Mouse (Mus musculus) adrenal gland (tissue): ENCODE measurements at regions not wholly inside any gene's neighbourhood (a gene's known extent, or its start where the extent isn't known, plus 50 kb on each side); places are given as distances from the start of the nearest gene placed in this dataset.
"Not testable (repeated sequence)": the region's sequence is repeated elsewhere in the genome, so short reads cannot be mapped to it uniquely, and the experiment has no call there.

ENCODE experiments used
- intact Hi-C: fragments of 180-260 bp; cut with DNase I; formaldehyde crosslinking; loops from one replicate; pipeline ENCODE4 v1.15.1; 2025

- intact Hi-C loops: no loop called here
Observed at GRCm38 (mm10) chr10:111626009-111626408, 119.9 kb downstream of the Phlda1 start.

GRCm38 (mm10) chr10:111636283-111636682, 130.2 kb downstream of the Phlda1 start:
- intact Hi-C loops: no loop called here

GRCm38 (mm10) chr10:111637084-111637735, 131.1 kb downstream of the Phlda1 start:
- intact Hi-C loops: no loop called here

- intact Hi-C loops: no loop called here
Observed at GRCm38 (mm10) chr10:111639866-111640265, 133.8 kb downstream of the Phlda1 start.

GRCm38 (mm10) chr10:111642683-111643082, 136.6 kb downstream of the Phlda1 start:
- intact Hi-C loops: no loop called here

GRCm38 (mm10) chr10:111653773-111654172, 147.7 kb downstream of the Phlda1 start:
- intact Hi-C loops: not testable (repeated sequence)

GRCm38 (mm10) chr10:111654364-111655226, 148.5 kb downstream of the Phlda1 start:
- intact Hi-C loops: no loop called here

GRCm38 (mm10) chr10:111658828-111659227, 152.7 kb downstream of the Phlda1 start:
- intact Hi-C loops: no loop called here

- intact Hi-C loops: no loop called here
Observed at GRCm38 (mm10) chr10:111662665-111663064, 156.6 kb downstream of the Phlda1 start.

GRCm38 (mm10) chr10:111665834-111666233, 159.7 kb downstream of the Phlda1 start:
- intact Hi-C loops: no loop called here

- intact Hi-C loops: no loop called here
Observed at GRCm38 (mm10) chr10:111666963-111667362, 160.9 kb downstream of the Phlda1 start.

GRCm38 (mm10) chr10:111668639-111669038, 162.6 kb downstream of the Phlda1 start:
- intact Hi-C loops: no loop called here

- intact Hi-C loops: no loop called here
Observed at GRCm38 (mm10) chr10:111669658-111670057, 163.6 kb downstream of the Phlda1 start.

GRCm38 (mm10) chr10:111670666-111671065, 164.6 kb downstream of the Phlda1 start:
- intact Hi-C loops: no loop called here

- intact Hi-C loops: no loop called here
Observed at GRCm38 (mm10) chr10:111672454-111673316, 166.6 kb downstream of the Phlda1 start.

- intact Hi-C loops: no loop called here
Observed at GRCm38 (mm10) chr10:111673317-111673610, 167.2 kb downstream of the Phlda1 start.

GRCm38 (mm10) chr10:111676255-111676654, 170.2 kb downstream of the Phlda1 start:
- intact Hi-C loops: no loop called here

- intact Hi-C loops: no loop called here
Observed at GRCm38 (mm10) chr10:111680919-111681318, 174.8 kb downstream of the Phlda1 start.

GRCm38 (mm10) chr10:111684409-111685346, 178.6 kb downstream of the Phlda1 start:
- intact Hi-C loops: no loop called here

- intact Hi-C loops: no loop called here
Observed at GRCm38 (mm10) chr10:111686585-111686984, 180.5 kb downstream of the Phlda1 start.

- intact Hi-C loops: no loop called here
Observed at GRCm38 (mm10) chr10:111689587-111689986, 183.5 kb downstream of the Phlda1 start.
